In genomic region chr9:108469845-108470244, GRCm38 (mm10) we compare ENCODE assay signal across 16 mouse cellular contexts. TPM values are rescaled to one million over a fixed set of nuclear protein-coding genes. Genes with fewer than 3 reads are reported as not detected.
"Had no signal": no experiment of that assay in that cellular context is flagged by ENCODE, and none has a peak within 500 bp of the region (broad histone marks: within the 10 kb centered on the region; RNA-seq: fewer than 3 reads in every experiment).

No protein-coding gene starts in this region.

- H3K4me3 ChIP-seq: hindbrain, embryonic 15.5 days; kidney, embryonic 15.5 days; left cerebral cortex, adult 2 months; limb, embryonic 10.5 days; liver, embryonic 15.5 days; midbrain, embryonic 13.5 days; stomach, embryonic 15.5 days had no signal

- H3K4me1 ChIP-seq: hindbrain, embryonic 15.5 days; kidney, embryonic 15.5 days; limb, embryonic 10.5 days; liver, embryonic 15.5 days; midbrain, embryonic 13.5 days; stomach, embryonic 15.5 days had no signal

- H3K27ac ChIP-seq: hindbrain, embryonic 15.5 days; kidney, embryonic 15.5 days; left cerebral cortex, adult 2 months; limb, embryonic 10.5 days; liver, embryonic 15.5 days; midbrain, embryonic 13.5 days; stomach, embryonic 15.5 days had no signal

- ATAC-seq: midbrain, embryonic 13.5 days had no signal

- H3K27me3 ChIP-seq: hindbrain, embryonic 15.5 days; kidney, embryonic 15.5 days; liver, embryonic 15.5 days; midbrain, embryonic 13.5 days; stomach, embryonic 15.5 days had no signal

- H3K9ac ChIP-seq: hindbrain, embryonic 15.5 days; kidney, embryonic 15.5 days; liver, embryonic 15.5 days; midbrain, embryonic 13.5 days; stomach, embryonic 15.5 days had no signal

- DNase-seq: kidney, adult 18-20 months; kidney, postnatal 14 days; thymus, adult 18-20 months; thymus, postnatal 14 days had no signal

- H3K9me3 ChIP-seq: hindbrain, embryonic 15.5 days; kidney, embryonic 15.5 days; limb, embryonic 10.5 days; liver, embryonic 15.5 days; midbrain, embryonic 13.5 days; stomach, embryonic 15.5 days had no signal

- H3K4me2 ChIP-seq: hindbrain, embryonic 15.5 days; kidney, embryonic 15.5 days; liver, embryonic 11.5 days; liver, embryonic 15.5 days; midbrain, embryonic 13.5 days; stomach, embryonic 15.5 days had no signal

RNA-seq across cellular contexts. Expression of gene BC048562, which starts 33.6 kb away (rescaled TPM):
- polyA plus RNA-seq: hindbrain, embryonic 15.5 days; kidney, embryonic 15.5 days; large intestine, adult 2 months; limb, embryonic 10.5 days; limb, embryonic 14.5 days; liver, embryonic 11.5 days; liver, embryonic 15.5 days; midbrain, embryonic 13.5 days; midbrain, postnatal 0 days; neural tube, embryonic 14.5 days; stomach, embryonic 15.5 days had no signal
